Mouse (Mus musculus): ENCODE results near the gene Krt27.
A peak's percentile ranks its signal among the peaks of the same experiment; 100 is the strongest.

Gene Krt27

GRCm38 (mm10) chr11:99351004-99351403, at the start of gene Krt27:
Gene Krt27, minus strand, starts transcription at chr11:99351104.
- DNase-seq (ENCODE audit: low spot score): no peak

- no peak for DNase-seq (ENCODE audit: low spot score)
Measured at GRCm38 (mm10) chr11:99399956-99400549, 49.1 kb upstream of the Krt27 start.

GRCm38 (mm10) chr11:99398832-99399231, 47.9 kb upstream of the Krt27 start:
- DNase-seq (ENCODE audit: low spot score): no peak

- no peak for DNase-seq (ENCODE audit: low spot score)
Measured at GRCm38 (mm10) chr11:99398084-99398483, 47.2 kb upstream of the Krt27 start.

- no peak for DNase-seq (ENCODE audit: low spot score)
Measured at GRCm38 (mm10) chr11:99396661-99397060, 45.8 kb upstream of the Krt27 start.

- no peak for DNase-seq (ENCODE audit: low spot score)
Measured at GRCm38 (mm10) chr11:99396034-99396433, 45.1 kb upstream of the Krt27 start.

- no peak for DNase-seq (ENCODE audit: low spot score)
Measured at GRCm38 (mm10) chr11:99392492-99392891, 41.6 kb upstream of the Krt27 start.

- DNase-seq (ENCODE audit: low spot score): no peak
Measured at GRCm38 (mm10) chr11:99391375-99391774, 40.5 kb upstream of the Krt27 start.

- DNase-seq (ENCODE audit: low spot score): no peak
Measured at GRCm38 (mm10) chr11:99390866-99391265, 40.0 kb upstream of the Krt27 start.

- no peak for DNase-seq (ENCODE audit: low spot score)
Measured at GRCm38 (mm10) chr11:99389264-99389663, 38.4 kb upstream of the Krt27 start, which contains the start of gene Krt10. Gene Krt10, minus strand, starts transcription at chr11:99389364.

GRCm38 (mm10) chr11:99388661-99389060, 37.8 kb upstream of the Krt27 start:
- no peak for DNase-seq (ENCODE audit: low spot score)

- DNase-seq (ENCODE audit: low spot score): peak; percentile 87
Measured at GRCm38 (mm10) chr11:99385813-99386721, 35.2 kb upstream of the Krt27 start.

- DNase-seq (ENCODE audit: low spot score): peak; percentile 87
Measured at GRCm38 (mm10) chr11:99379568-99379967, 28.7 kb upstream of the Krt27 start.

GRCm38 (mm10) chr11:99374803-99375202, 23.9 kb upstream of the Krt27 start, which contains the start of gene Krt28:
Gene Krt28, minus strand, starts transcription at chr11:99374903.
- no peak for DNase-seq (ENCODE audit: low spot score)

GRCm38 (mm10) chr11:99369853-99370451, 19.0 kb upstream of the Krt27 start:
- DNase-seq (ENCODE audit: low spot score): no peak

GRCm38 (mm10) chr11:99369229-99369628, 18.3 kb upstream of the Krt27 start:
- peak; percentile 50 for DNase-seq (ENCODE audit: low spot score)

GRCm38 (mm10) chr11:99366791-99367190, 15.9 kb upstream of the Krt27 start:
- peak; percentile 59 for DNase-seq (ENCODE audit: low spot score)

- no peak for DNase-seq (ENCODE audit: low spot score)
Measured at GRCm38 (mm10) chr11:99364412-99364811, 13.5 kb upstream of the Krt27 start.

- no peak for DNase-seq (ENCODE audit: low spot score)
Measured at GRCm38 (mm10) chr11:99361423-99361822, 10.5 kb upstream of the Krt27 start.

GRCm38 (mm10) chr11:99339299-99339847, 11.5 kb downstream of the Krt27 start:
- DNase-seq (ENCODE audit: low spot score): no peak

GRCm38 (mm10) chr11:99337866-99338265, 13.0 kb downstream of the Krt27 start, which contains the start of gene Krt26:
Gene Krt26, minus strand, starts transcription at chr11:99337966.
- DNase-seq (ENCODE audit: low spot score): no peak

GRCm38 (mm10) chr11:99333426-99333825, 17.5 kb downstream of the Krt27 start:
- DNase-seq (ENCODE audit: low spot score): no peak

All from testis, postnatal 10 days (tissue).